Mouse (Mus musculus) c-Kit-positive CD71-positive TER-119-positive erythroid progenitor cells, embryonic 14.5 days (primary cell): ENCODE measurements at regions not wholly inside any gene's neighbourhood (a gene's known extent, or its start where the extent isn't known, plus 50 kb on each side); places are given as distances from the start of the nearest gene placed in this dataset.
A peak's percentile ranks its signal among the peaks of the same experiment; 100 is the strongest.

Experiments
- DNase-seq: peaks from one replicate; pipeline ENCODE4 v3.0.0-alpha.2; 2013; ENCODE audit warnings: low spot score

DNA sequence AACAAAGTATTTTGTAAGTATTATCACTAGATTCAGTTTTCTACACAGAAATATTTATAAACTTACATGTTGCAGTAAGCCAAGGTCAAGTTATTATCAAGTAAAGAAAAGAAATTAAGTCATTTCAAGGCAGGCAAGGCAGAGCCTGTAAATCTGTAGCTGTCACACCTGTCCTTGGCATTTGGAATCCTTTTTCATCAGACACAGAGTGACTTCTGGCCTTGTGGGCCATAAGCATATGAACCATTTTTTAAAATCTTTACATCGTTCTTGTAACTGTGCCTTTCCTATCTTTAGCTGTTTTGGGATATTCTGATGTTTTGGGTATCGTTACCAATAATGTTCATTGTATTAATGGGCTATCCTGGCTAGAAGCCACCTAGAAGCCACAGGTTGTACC lies 76.7 kb upstream of the Frmd4a start:
- DNase-seq = no peak

DNA sequence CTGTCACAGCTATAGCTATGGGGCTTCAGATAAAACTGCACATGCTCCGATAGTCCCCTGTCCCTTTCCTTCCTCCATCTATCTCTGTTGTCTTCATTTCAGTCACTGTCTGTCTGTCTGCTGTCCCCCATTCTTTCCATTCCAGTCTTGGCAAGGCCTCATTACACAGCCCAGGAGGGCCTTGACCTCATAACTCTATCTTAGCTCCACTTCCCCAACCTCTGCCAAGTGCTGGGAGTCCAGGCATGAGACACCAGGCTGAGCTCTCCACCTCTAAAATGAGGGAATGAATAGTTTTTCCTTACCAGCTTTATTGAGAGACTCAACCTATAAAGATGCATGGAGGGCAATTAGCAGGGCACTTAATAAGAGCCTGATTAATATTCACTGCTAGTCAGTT lies 76.0 kb upstream of the Frmd4a start:
- no peak for DNase-seq

- DNase-seq = no peak
Observed at GRCm38 (mm10) chr2:3947432-3947831, 70.1 kb upstream of the Frmd4a start.

DNA sequence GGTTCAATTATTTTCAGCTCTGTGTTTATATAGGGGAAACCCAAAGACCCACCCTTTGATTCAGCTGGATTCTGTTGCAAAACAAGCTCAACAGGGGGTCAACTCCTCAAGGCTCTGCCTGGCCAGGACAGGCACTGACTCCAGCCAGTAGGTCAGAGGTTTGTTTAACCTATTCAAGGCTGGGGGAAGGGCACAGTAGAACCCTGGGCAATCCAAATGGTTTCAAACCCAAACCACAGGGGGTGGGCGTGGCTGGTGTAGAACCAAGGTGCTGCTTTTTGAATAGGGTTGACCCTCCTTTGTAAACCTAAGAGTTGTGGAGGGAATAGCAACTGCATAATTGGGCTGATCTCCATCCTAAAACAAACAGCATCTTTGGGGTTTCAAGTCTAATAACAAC lies 69.2 kb upstream of the Frmd4a start:
- no peak for DNase-seq

DNA sequence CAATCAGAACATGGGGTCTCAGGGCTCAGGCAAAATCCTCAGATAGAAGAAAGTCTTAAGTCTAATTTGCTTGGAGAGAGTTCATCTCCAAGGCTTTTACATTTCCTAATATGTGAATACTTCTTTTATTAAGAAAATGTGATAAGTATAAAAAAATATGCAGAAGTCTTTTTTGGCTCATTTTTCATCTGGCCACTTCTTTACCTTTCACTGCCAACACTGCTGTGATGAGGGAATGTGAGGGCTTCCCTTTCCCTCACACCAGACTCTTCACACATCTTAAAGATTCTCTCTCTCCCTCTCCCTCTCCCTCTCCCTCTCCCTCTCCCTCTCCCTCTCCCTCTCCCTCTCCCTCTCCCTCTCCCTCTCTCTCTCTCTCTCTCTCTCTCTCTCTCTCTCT lies 60.0 kb upstream of the Frmd4a start:
- DNase-seq = no peak

- no peak for DNase-seq
Observed at GRCm38 (mm10) chr2:3958065-3958641, 59.4 kb upstream of the Frmd4a start.

- DNase-seq = no peak
Observed at GRCm38 (mm10) chr2:3958711-3959110, 58.8 kb upstream of the Frmd4a start.

GRCm38 (mm10) chr2:3959181-3959580 lies 58.3 kb upstream of the Frmd4a start:
- no peak for DNase-seq

GRCm38 (mm10) chr2:3960213-3960612 lies 57.3 kb upstream of the Frmd4a start:
- DNase-seq = no peak

DNA sequence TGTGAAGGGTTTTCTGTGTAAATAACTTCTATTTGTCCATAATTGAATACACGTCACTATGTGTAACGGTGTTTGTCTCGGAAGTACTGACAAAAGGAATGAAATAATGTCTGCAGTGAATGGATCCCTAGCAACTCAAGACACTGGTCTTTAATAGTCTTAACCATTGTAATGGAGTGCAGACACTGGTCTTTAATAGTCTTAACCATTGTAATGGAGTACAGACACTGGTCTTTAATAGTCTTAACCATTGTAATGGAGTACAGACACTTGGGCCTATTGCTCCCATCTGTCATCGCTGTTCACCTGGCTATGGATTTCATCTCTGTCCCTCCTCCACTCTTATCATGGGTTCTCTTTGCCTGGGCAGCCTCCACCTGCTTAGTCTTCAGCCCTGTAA lies 53.2 kb upstream of the Frmd4a start:
- DNase-seq = peak; percentile 68
